Mouse (Mus musculus): ENCODE data around the gene St6galnac6.

St6galnac6 gene

DNA sequence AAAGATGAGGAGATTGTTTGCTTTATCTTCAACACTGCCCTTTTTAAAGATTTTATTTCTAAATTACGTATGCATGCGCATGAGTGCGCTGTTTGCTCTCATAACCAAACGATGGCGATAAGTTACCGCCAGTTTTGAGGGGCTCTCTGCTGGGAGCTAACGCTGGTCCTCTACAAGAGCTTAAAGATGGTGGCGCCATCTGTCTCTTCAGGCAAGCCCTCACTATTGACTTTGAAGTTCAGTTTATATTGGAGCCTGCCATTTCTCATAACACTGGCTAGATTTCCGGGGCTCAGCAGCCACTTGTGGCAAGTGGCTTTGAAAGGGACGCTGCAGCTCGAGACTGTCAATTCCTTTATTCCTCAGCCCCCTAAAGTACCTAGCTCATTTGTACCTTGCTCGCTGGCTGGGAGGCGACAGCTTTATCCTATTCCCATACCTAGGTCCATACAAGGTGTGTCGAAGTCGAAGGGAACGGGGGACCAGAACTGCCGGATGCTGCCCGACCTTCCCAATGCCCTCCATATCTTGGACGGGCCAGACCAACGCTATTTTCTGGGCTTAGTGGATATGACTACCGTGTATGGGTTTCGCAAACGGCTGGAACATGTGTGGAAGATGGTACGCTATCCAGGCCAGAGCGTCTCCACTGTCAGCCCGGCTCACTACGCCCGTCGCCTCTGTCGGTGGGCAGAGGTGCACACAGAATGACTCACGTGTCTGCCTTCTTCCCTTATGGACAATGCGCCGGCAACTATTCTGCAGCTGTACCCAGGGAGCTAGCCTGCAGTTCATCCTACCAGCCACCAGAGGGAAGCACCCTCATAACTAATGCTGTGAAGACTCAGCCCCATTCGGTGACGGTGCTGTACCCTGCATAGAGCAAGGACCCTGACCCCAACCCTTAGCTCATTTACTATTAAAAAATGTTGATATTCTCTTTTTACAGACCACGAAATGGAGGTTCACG is 16.4 kb upstream of the St6galnac6 start:
- peak; percentile 82 to 94 for DNase-seq (ENCODE audit: inconsistent age in 2 of 2, low spot score in 1 of 2)

DNA sequence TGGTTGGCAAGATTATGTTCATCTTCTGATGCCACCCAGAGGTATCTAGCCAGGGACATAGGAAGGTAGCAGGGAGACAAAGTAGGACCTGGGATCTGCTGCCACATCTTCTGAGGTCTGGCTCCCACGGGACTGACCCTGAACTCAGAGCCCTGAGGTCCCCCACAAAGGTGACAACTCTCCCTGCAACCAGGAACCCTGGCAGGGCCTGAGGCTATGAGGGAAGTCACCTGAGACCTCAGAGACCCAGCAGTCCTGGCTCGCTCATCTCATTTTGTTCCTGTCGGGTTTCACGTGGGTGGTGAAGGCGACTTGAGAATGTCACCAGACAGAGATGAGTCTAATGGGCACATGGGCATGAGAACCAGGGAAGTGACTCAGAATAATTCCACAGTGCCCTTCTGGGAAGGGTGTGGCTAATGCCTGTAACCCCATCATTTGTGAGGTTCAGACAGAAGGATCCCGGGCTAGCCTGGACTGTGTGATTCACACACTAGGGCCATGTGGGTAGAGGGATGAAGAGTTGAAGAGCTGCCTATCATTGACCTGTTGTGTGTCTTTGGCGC is 14.3 kb upstream of the St6galnac6 start:
- no peak for DNase-seq (ENCODE audit: inconsistent age in 2 of 2, low spot score in 1 of 2)

DNA sequence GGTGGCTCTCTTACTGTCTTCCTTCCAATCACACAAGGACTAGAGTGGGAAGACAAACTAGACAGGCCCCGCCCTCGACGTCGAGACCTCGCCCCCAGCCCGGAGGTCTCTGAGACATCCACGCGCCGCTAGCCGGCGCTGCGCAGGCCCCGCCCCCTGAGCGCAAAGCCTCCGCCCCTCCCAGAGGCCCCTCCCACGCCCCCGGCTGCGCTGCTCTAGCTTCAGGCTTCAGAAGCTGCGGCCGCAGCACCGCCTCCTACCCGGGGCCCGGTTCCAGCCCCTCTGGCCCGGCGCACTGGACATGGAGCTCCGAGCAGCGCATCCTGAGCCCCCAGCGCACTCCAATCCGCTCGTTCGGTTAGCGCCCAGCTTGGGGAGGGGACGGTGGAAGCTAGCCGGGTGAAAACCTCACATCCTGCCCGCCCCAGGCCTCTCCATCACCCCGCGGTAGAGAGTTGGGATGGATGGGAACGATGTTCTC is 12.6 kb upstream of the St6galnac6 start, which contains the start of gene St6galnac4:
Gene St6galnac4 (plus strand): TSS at position 225 of the 481 bp plus-strand sequence.
- DNase-seq (ENCODE audit: inconsistent age in 2 of 2, low spot score in 1 of 2) = peak; percentile 93 to 96

DNA sequence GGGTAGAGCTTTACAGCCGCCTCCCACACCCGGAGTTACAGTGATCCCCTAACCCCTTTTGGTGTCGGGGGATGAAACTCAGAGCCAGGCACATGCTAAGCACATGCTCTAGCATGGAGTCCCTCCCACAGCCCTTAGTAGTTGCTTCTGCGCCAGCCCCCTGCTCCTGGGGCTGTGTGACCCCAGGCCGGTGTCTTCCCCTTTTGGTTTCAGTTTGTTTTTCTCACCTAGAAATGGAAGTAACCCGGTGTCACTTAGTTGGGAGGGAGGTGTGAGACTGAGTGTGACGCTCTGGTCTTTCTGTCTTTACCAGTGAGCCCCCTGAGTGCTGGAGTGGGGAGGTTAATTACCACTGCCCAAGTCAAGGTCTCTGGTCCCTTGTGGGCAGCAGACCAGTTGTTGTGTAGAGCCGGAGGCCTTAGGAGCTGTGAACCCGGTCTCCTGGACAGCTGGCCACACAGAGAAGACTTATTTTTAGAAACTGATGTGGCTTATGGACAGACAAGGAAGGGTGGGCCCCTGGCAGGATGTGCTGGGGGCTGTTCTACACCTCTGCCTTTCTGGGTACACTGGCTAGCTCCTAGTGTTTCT is 11.7 kb upstream of the St6galnac6 start:
- DNase-seq (ENCODE audit: inconsistent age in 2 of 2, low spot score in 1 of 2) = no peak

DNA sequence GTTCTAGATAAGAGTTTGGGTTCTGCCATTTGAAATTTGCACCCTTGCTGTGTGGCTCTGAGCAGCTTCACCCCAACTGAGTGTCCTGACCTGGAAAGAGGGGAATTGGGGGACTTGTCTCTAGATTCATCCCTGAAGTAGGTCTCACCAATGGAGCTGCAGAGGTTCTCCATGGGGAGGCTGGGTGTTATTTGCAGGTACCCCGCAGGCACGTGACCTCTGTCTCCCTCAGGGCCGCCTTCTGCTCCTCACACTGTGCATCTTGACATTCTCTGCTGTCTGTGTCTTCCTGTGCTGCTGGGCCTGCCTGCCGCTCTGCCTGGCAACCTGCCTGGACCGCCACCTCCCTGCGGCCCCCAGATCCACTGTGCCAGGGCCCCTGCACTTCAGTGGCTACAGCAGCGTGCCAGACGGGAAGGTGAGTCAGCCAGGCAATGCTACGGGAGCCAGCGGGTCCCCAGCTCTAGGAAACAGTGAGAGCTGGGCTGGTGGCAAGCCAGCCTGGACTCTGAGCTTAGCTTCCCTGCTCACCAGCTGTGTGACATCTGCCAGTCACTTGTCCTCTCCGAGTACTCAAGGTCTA is 10.2 kb upstream of the St6galnac6 start:
- peak; percentile 68 to 69 for DNase-seq (ENCODE audit: inconsistent age in 2 of 2, low spot score in 1 of 2)

DNA sequence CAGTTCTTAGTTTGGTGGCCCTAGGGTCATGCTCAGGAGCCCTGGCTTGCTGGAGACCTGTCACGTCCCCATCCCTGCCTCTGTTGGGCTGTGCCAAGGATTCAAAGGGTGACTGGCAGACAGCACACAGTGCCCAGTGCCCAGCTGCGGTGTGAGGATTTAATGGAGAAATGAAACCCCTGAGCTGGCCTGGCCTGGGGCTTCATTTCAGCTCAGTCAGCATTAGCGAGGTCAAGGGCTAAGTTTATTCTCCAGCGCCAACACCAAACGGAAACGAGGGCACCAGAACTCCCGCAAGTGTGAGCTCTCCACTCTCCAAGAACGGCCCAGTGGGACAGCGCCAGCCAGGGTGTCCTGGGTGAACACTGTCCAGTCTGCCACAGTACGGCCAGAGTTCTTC is 9.3 kb upstream of the St6galnac6 start:
- DNase-seq (ENCODE audit: inconsistent age in 2 of 2, low spot score in 1 of 2) = no peak

- no peak for DNase-seq (ENCODE audit: inconsistent age in 2 of 2, low spot score in 1 of 2)
Observed at GRCm38 (mm10) chr2:32591249-32591648, 8.3 kb upstream of the St6galnac6 start.

GRCm38 (mm10) chr2:32596725-32597124 is 2.8 kb upstream of the St6galnac6 start:
- peak; percentile 46 to 71 for DNase-seq (ENCODE audit: inconsistent age in 2 of 2, low spot score in 1 of 2)

DNA sequence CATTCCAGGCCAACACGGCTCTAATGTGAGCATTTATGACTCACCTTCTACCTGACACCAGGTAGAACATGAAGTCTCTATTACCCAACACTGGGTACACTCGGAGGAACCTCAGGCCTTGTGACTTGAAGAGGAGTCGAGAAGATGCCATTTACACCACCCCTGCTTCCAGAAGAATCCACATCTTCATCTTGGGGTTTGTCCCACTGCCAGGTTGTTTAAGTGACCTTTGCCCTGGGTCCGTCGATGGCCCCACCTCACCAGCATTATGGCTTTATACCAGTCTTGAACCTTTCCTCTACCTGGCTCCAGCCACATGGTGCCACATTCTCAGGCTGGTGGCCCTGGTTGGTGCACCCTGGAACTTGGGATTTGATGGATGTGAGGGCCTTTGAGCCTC is 2.3 kb upstream of the St6galnac6 start:
- DNase-seq (ENCODE audit: inconsistent age in 2 of 2, low spot score in 1 of 2) = no peak

DNA sequence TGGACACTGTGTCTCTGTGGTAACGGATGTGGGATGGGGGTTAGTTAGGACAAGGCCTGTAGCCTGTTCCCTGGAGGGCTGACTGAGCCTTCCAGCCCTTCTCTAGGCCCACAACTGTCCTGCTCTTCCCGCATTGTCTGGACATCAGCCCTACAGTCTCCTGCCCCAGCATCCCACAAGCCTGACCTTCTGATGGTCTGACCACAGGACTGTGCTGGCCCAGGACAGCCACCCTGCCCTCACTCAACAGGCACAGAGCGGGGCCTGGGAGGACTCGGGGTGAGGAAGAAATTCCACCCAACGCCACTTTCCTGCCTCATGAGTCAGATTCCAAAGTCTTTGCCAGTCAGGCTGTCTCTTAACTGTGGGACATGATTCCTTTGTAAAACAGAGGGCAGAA is 1.8 kb upstream of the St6galnac6 start:
- no peak for DNase-seq (ENCODE audit: inconsistent age in 2 of 2, low spot score in 1 of 2)

- no peak for DNase-seq (ENCODE audit: inconsistent age in 2 of 2, low spot score in 1 of 2)
Observed at GRCm38 (mm10) chr2:32598506-32598905, 1.0 kb upstream of the St6galnac6 start.

GRCm38 (mm10) chr2:32601417-32602065 is 2.0 kb downstream of the St6galnac6 start:
- DNase-seq (ENCODE audit: inconsistent age in 2 of 2, low spot score in 1 of 2) = peak; percentile 49 to 73

- DNase-seq (ENCODE audit: inconsistent age in 2 of 2, low spot score in 1 of 2) = peak; percentile 88 to 97
Observed at GRCm38 (mm10) chr2:32602600-32603054, 3.1 kb downstream of the St6galnac6 start.

DNA sequence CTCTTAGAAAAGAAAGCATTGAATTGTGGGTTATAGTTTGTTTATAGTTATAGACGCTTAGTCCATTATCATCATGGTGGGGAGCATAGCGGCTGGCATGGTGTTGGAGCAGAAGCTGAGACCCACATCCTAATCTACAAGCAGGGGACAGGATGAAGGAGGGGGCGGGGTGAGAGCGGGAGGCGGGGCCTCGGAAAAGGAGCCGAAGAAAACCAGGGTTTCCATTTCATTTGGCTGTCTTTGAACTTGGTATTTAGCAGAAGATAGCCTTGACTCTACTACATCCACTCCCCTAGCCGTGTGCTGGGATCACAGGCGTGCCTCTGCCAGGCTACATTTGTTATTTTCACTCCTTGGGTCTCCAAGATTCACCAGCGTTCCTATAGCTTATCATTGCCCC is 5.1 kb downstream of the St6galnac6 start:
- no peak for DNase-seq (ENCODE audit: inconsistent age in 2 of 2, low spot score in 1 of 2)

GRCm38 (mm10) chr2:32606161-32607142 is 6.9 kb downstream of the St6galnac6 start:
- peak; percentile 91 to 94 for DNase-seq (ENCODE audit: inconsistent age in 2 of 2, low spot score in 1 of 2)

DNA sequence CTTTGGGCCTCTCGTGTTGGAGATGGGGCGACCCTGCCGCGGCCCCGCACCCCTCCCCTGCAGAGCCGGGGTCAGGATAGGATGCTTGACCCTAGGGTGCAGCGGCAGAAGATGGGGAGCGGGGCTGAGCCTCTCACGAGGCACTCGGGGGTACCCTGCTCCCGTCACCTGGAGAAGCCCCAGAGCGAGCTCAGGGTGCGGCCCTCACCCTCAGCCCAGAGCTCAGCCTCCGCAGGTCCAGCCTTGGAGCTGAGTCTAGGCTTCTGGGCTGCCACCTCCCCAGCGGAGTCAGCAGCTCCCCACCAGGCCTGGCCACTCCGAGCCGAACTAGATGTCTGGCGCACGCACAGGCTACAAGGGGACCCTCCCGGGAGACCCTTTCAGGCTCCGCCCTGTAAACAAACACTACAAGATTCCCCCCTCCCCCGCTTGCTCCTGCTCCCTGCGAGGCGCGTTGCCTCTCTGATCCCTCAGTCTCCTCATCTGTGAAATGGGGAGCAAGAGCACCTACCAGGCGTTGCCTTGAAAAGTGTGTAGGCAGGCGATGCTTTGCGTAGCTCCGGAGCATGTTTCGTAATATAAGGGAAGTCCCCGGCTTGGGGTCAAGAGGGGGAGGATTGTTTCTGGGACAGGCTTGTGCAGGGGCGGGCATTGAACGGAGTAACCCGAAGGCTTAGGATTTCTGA is 7.9 kb downstream of the St6galnac6 start:
- DNase-seq (ENCODE audit: inconsistent age in 2 of 2, low spot score in 1 of 2) = peak; percentile 66 to 85

DNA sequence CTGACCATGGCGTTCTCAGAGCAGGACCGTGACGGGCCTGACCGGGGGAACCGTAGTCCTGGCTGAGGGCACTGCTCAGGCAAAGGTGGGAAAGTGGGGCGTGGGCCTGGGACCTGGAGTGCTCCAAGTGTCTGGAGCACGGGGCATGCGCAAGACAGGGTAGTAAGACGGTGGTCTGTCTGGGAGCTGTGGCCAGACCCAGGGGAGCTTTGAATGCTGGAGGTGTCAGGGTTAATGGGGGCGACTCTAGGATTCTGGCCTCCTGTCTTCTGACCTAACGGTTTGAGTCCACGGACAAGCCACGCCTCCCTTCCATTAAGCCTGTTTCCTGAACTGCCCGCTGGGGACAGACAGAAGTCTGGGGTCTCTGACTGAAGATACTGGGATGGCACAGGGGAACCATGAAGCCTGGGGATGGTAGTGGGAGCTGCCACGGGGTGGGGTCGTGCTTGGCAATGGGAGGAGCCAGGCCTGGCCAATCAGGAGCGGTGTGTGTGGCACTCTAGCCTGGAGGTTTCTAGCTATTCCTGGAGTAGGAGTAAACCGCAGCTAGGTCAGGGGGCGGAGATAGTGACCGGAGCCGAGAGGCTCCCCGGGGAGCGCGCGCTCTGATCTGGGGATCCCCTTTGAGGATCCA is 8.8 kb downstream of the St6galnac6 start:
- DNase-seq (ENCODE audit: inconsistent age in 2 of 2, low spot score in 1 of 2) = peak; percentile 88 to 96

DNA sequence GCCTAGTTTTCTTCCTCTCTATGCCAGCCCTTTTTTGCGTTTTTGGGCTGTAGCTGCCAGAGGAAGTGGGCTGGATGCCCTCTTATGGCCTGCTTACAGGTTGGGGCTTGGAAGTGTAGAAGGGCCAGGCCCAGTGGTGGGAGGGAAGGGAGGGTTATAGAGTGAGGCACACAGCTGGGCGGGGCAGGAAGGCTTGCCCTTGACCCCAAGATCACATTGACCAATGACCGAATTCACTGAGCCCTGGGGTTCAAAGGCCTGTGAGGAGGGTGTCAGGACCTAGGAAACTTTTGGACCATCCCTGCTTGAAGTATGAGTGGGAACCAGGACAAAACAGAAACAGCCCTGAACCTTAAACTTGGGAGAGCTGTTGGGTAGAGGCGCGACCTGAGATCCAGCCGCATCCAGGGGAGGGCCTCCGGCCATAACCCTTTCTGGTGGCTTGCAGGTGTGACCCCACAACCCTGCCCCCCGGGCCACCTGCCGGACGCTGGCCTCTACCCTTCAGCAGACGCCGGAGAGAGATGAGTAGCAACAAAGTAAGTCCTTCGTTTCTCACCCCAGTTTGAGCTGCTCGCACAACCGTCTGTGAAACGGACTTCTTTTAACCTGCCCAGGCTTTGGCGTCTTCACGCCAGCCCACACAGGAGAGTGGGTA is 9.4 kb downstream of the St6galnac6 start:
- DNase-seq (ENCODE audit: inconsistent age in 2 of 2, low spot score in 1 of 2) = peak in 1 of 2 experiments; percentile 54
